Mouse (Mus musculus) monocyte, adult 59 days (primary cell): ENCODE measurements around the gene Etfrf1. TPM values are rescaled to one million over a fixed set of nuclear protein-coding genes. Genes with fewer than 3 reads are reported as not detected.

Source experiments
- total RNA-seq, 2 experiments: library from RNA; stranded (reverse); gene quantifications; one replicate each; pipeline ENCODE4 v1.2.4; 2023

The Etfrf1 gene
- 10 to 100 TPM; 12.4 to 13.1 TPM for total RNA-seq

DNA sequence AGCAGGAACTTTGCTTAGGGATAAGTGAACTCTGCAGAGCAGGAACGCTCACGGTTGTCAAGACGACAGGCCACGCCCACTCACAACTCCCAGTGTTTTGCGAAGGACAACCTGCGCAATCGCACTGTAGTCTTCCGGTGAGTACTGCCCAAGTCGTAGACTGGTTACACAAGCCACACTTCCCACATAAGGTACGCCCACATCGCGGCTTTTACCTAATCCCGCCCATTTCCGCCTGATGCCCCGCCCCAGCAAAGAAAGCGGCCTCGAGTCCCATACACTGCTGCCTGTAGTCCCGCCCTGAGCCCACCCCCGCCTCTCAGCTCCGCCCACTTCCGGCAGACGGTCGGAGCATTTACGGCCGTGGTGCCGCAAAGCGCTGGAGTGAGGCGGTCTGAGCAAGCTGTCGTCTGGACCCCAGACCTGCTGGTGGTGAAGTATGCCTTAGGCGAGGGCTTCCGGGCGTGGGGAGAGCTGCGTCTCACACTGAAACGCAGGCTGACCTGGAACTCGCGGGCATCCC lies at the start of gene Etfrf1, which contains the start of gene Casc1:
Gene Etfrf1, plus strand, starts transcription at position 319 of the 523 bp plus-strand sequence.
Gene Casc1, minus strand, starts transcription at position 190 of the 523 bp plus-strand sequence.

DNA sequence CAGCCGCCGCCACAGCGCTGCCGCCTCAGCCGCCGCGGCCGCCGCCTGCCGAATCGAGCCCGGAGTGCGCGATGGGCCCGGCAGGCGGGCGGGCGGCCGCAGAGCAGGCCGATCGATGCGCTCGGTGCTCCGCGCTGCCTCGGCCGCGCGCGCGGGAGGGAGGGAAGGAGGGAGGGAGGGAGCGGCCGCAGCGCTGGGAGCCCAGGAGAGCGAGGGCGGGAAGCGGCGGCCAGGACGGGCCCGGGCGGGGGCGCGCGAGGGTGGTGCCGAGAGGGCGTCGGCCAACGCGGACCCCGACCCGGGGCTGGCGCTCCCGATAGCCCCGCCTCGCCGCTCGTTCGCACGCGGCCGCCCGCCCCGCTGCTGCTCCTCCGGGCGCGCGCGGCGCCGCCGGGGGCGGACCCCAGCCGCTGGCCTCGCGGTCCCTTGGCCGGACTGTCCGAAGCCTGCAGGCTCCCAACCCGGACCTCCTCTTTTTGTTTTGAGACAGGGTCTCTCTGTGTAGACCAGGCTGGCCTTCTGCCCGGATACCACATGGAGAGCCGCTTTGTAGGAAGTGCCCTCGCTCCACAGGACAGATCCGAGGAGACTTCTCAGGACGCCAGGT lies 39.4 kb downstream of the Etfrf1 start, which contains the start of gene Kras:
Gene Kras, minus strand, starts transcription at position 55 of the 607 bp plus-strand sequence.

Other genes starting within 250 kb of the Etfrf1 start
- not detected for gene Bcat1, start 134.9 kb upstream of the Etfrf1 start, total RNA-seq
- 100 to 1,000 TPM; 161 to 175 TPM for gene Lrmp, start 95.5 kb upstream of the Etfrf1 start, total RNA-seq
- under 1 TPM; 0.42 to 0.70 TPM for gene Casc1, start 129 bp upstream of the Etfrf1 start, total RNA-seq
- gene Kras, start 39.1 kb downstream of the Etfrf1 start, total RNA-seq, result 100 to 1,000 TPM; 106 to 108 TPM